Mouse (Mus musculus) left cerebral cortex, adult 11 months (tissue): ENCODE measurements around the gene Mctp2.

Source experiments
- DNase-seq: peaks from one replicate; pipeline ENCODE4 v3.0.0; 2022; ENCODE audit warnings: low spot score

The Mctp2 gene

GRCm38 (mm10) chr7:72306382-72306841, at the start of gene Mctp2:
TSS of gene Mctp2 (minus strand) at chr7:72306608.
- peak; percentile 1 for DNase-seq

DNA sequence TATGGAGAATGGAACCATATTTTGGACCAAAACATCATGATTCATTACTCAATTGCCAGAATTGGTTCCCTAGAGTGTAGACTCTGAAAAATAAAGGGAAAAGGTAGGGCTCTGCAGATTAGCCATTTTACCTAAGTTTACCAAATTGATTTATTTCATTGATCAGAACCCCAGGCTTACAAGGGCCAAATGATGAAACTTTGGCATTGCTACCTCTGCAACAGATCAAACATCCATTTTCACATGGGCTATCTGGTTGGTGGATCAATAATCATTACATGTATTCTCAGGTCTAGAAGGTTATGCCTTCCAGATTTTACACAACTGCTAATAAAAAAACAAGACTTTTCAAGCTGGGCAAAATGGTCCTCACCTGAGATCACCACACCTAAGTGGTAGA, 39.5 kb upstream of the Mctp2 start:
- DNase-seq = no peak

- no peak for DNase-seq
Observed at GRCm38 (mm10) chr7:72343751-72344150, 37.3 kb upstream of the Mctp2 start.

GRCm38 (mm10) chr7:72342822-72343221, 36.4 kb upstream of the Mctp2 start:
- DNase-seq = no peak

DNA sequence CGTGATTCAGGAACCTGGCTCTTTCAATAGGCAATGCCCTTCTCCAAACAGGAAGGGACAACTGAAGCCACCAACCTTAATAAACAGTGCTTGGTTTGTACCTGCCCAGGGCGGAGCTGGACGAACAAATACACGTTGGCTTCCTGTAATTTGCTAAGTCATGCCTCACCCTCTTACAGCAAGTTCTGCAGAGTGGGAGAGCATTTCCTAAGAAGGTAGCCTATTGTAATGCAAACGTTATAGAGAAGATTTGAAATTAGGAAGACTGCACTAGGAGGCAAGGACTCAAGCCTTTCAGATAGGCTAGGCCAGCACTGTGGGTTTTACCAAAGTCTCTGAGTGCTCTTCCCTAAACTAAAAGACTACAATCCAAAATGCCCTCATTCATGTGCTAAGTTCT, 19.6 kb upstream of the Mctp2 start:
- no peak for DNase-seq

GRCm38 (mm10) chr7:72320906-72321305, 14.5 kb upstream of the Mctp2 start:
- no peak for DNase-seq

DNA sequence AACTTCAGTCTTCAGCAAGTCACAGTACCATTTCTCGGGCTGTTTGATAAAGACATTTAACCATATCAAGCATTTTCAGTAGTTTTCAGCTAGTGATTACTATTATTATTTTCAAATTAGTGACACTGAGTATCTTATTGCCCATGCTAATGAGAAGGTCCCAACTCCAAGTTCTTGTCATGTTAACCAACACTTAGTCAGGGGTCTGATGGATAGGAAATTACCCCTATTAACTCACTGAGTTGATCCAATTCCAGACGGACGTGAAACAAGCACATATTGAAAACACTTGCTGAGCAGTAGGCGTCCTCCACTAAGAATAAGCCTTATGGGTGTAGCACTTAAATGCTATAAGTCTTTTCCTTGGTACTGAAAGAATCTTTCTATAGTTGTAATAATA, 14.0 kb upstream of the Mctp2 start:
- no peak for DNase-seq

GRCm38 (mm10) chr7:72314395-72315060, 8.1 kb upstream of the Mctp2 start:
- no peak for DNase-seq

DNA sequence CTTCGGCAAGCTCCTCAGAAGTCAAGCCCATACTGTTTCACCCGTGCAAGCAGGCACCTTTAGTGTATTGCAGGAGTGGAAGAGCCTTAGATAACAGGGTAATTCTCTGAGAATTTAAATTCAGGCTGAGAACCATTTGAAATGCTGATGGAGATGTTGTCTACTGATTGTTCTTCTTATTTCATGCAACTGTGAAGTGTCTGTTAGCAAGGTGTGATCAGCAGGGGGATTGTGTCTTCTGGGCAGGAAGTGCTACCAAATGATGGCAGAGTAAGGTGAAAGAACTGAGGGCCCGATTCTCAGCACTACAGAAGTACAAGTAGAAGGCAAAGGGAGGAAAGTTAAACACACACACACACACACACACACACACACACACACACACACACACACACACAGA, 7.5 kb upstream of the Mctp2 start:
- no peak for DNase-seq

DNA sequence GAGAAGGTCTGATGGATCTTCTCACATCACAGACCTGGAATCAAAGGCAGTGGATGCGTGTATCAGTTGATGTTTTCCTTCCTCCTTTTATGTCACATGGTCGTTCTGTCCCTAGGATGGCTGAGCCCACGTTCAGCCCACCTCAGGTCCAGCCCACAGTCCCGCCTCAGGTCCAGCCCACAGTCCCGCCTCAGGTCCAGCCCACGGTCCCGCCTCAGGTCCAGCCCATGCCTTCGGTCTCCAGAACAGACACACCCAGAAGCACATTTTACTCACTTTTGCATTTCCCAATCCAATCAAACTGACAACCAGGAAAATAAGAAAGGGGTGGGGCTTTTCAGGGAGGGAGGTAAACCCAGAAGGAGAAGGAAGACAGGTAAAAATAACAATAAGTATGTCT, 5.2 kb upstream of the Mctp2 start:
- DNase-seq = no peak

DNA sequence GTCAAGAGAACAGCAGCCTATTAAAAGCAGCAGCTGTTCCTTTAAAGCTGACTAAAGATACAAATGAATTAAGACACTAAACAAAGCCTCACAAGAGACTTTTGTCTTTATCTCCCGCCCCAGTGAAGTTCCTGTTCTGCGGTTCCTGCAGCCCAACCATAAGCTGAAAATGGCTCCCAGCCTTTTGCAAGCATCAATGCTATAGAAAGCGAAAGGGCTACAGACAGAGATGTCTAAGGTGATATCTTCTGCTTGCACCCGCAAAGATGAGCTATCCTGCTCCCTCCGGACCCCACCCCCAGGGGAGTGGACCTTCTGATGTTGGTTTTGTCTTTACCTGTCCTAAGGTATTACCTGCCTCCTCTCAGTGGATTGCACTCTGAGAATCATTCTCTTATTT, 1.7 kb upstream of the Mctp2 start:
- no peak for DNase-seq

DNA sequence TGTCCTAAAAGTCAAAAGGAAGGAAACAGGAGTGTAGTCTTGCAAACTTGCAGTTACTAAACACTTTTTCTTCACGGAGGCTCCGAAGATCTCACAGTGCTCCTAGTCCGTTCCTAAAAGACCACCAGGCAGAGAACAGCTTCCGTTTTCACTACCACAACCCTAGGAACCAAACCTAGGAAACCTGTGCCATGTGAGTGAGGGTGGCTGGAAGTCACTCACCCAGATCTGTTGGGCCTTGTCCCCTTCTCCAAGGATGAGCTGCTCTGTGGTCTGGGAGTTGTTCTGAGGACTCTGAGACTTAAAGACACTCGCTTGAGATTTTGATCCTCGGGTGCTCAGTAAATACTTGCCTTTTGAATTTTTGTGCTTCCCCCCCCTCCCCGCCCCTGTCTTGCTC, 439 bp upstream of the Mctp2 start:
- no peak for DNase-seq

- DNase-seq = no peak
Observed at GRCm38 (mm10) chr7:72305971-72306370, 437 bp downstream of the Mctp2 start.

DNA sequence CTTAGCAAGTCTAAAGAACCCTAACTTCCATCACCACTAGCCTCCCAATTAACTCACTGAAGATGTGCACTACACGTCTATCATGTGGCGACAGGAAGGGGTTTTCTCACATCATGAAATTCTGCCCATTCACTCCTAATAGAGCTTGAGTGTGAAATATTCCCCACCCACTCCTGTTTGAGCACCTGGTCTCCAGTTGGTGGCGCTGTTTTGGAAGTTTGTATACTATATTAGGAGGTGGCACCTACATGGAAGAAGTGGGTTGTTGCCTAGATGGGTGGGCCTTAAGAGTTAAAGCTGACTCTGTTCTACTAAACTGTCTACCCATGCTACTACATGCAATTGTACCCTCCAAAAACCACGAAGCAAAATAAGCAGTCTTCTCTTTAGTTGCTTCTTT, 4.7 kb downstream of the Mctp2 start:
- DNase-seq = no peak

GRCm38 (mm10) chr7:72299726-72300125, 6.7 kb downstream of the Mctp2 start:
- DNase-seq = no peak

DNA sequence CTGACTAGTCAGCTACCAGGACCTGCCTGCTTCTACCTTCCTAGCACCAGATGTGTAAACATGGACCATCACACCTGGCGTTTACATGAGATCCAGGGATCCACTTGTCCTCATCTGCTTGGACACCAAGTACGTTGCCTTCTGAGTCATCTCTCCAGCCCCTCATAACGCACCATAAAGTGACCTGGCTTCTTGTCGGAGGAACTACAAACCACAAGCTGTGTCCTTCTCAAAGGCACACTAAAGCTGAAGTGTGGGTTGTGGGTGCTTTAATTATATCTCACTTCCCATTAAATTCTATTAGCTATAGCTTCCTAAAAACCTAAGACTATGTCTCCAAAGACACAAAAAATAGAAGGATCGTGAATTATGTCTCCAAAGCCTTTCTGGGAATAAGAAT, 9.4 kb downstream of the Mctp2 start:
- DNase-seq = no peak

GRCm38 (mm10) chr7:72296171-72296570, 10.2 kb downstream of the Mctp2 start:
- no peak for DNase-seq

- no peak for DNase-seq
Observed at GRCm38 (mm10) chr7:72294886-72295285, 11.5 kb downstream of the Mctp2 start.

- no peak for DNase-seq
Observed at GRCm38 (mm10) chr7:72293784-72294538, 12.4 kb downstream of the Mctp2 start.

- no peak for DNase-seq
Observed at GRCm38 (mm10) chr7:72292232-72292913, 14.0 kb downstream of the Mctp2 start.

DNA sequence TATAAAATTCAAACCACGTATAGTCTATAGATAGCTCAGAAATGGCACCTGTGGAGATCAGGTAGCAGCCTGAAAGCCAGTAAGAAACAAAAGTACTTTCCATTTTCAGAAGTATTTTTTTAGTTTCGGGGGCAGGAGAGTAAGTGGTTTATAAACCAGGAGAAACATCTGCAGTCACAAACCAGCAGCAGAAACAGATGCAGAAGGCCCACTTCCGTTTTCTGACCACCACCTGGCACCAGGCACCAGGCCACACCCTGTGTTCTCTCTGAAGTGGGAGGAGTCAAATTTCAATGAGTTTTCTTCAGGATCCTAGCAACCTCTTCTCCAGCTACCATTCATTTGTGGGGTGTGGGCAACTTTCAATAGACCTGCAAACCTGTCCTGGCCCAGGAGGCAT, 25.7 kb downstream of the Mctp2 start:
- no peak for DNase-seq

GRCm38 (mm10) chr7:72278412-72278811, 28.0 kb downstream of the Mctp2 start:
- no peak for DNase-seq

- no peak for DNase-seq
Observed at GRCm38 (mm10) chr7:72275513-72275912, 30.9 kb downstream of the Mctp2 start.
